Mouse (Mus musculus): Measurements from ENCODE around the gene Ccdc81. TPM values are rescaled to one million over a fixed set of nuclear protein-coding genes. Genes with fewer than 3 reads are reported as not detected.

The Ccdc81 gene
- total RNA-seq, 2 experiments from 2014 or later: not detected

DNA sequence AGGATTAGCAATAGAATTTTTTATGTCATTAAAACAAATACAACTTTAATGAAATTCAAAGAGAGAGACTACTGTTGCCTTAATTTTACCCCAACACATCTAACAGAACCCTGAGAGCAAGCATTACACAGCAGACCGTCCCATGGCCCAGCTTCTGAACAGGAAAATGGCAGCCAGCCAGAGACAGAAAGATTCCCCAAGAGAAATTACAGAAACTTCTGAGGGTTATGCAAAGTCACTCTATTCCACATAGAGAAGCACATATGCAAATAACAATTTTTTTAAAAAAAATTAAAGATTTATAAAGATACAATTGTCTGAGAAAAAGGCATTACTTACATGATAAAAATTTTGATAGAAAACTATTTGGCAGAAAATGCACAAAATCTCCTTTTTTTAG, 23.7 kb downstream of the Ccdc81 start:
- intact Hi-C loops (cut with DNase I): no loop called here
- DNase-seq: peak; percentile 31 to 38

DNA sequence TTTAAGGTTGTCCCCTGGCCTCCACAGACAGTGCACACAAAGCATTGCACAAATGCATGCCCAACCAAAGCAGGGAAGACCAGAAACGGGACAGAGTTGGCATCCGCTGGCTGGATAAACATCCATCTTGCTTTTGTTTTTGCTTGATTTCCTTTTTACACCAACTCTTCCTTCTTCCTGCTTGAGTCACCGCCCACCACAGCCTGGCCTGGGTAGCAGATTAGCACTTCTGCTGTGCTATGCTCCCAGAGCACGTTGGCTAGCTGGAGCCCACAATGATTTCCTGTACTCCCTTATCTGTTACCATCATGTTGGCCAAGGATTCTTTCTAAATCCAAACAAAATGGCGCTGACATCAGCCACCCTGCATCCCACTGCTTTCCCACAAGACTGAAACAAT, 36.2 kb downstream of the Ccdc81 start:
- intact Hi-C loops (cut with DNase I): no loop called here
- DNase-seq: no peak

DNA sequence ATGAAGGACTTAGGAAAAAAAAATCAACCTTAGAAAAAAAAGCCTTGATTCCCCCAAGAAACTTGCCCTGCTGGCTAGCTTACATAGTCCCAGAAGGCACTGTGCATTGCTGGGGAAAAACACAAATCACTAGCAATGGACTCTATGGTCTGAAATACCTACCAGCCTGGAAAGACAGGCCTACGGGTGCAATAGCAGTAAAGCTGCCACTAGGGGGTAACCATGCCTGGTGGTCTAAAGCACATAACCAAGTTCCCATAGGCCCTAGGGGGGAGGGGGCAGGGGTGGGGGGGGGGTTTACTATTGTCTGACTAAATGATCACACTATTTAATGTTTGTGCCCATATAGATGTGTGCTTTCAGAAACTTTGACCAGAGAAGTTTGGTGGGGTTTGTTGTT, 38.7 kb downstream of the Ccdc81 start:
- intact Hi-C loops (cut with DNase I): no loop called here
- DNase-seq: no peak

GRCm38 (mm10) chr7:89856440-89857217, 46.8 kb downstream of the Ccdc81 start:
- DNase-seq: peak; percentile 47 to 61
- intact Hi-C loops (cut with DNase I): no loop called here

- DNase-seq: no peak
- intact Hi-C loops (cut with DNase I): no loop called here
These were observed 48.2 kb downstream of the Ccdc81 start for GRCm38 (mm10) chr7:89855196-89855595.

GRCm38 (mm10) chr7:89853131-89853530, 50.3 kb downstream of the Ccdc81 start:
- intact Hi-C loops (cut with DNase I): no loop called here
- no peak for DNase-seq

DNA sequence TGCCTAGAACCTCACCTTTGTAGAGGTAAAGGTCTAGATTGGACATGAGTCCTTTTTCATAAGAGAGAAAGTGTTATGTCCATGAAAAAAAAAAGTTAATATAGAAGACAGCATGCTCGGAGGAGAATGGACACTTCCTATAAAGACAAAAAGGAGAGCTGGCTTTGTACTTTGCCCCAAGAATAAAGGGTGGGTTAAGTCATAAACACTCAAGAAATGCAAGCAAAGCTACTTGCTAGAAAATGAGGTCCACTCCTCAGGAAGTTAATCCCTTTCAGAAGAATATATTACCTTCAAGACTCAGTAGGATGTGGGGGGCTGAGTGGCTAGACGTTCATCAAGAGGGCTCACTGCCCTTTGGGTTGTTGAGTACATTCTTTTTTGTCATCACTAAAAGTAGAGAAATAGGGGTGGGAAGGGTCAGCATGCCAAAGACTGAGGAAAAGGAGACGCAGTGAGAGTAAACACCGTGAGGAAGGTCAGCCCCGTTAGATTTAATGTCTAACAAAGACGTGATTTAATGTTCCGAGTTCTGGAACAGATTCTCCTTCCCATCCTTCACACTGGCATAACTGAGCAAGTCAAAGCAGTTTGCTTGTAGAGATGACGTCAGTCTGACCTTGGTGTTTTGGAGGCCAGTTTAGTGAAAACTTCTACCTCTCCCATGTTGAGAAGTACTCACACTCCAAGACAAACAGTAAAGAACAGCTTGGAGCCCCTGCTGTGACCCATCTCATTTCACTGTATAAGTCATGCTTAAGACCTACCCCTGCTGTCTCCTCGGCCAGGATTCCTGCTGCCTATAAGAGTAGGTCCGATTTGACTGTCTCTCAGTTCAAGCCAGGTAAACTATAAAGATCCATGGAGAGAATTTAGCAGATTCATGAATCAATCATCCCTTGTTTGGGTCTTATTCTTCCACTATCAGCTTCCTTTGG, 51.0 kb downstream of the Ccdc81 start:
- no peak for DNase-seq
- intact Hi-C loops (cut with DNase I): no loop called here

GRCm38 (mm10) chr7:89850510-89850909, 52.9 kb downstream of the Ccdc81 start:
- DNase-seq: peak in 1 of 2 experiments; percentile 20
- intact Hi-C loops (cut with DNase I): no loop called here

- no peak for DNase-seq
- intact Hi-C loops (cut with DNase I): no loop called here
These were observed 57.8 kb downstream of the Ccdc81 start for GRCm38 (mm10) chr7:89845669-89846068.

DNA sequence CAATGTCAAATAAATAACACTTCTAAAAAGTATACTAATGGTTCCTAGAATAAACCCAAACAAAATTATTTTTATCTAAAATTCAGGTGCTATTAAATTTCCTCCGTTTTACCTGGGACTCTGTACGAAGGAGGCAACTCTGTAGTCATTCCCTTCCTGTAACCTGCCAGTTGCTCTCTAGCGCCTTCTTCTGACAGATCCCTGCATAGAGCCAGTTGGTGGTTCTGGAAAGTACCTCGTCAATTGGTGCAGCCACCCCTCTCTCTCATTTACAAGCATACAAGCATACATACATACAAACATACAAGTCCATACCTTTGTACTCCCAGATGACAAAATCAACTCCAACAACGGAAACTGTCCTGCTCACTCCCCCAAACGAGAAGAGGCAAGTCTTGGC, 59.9 kb downstream of the Ccdc81 start:
- intact Hi-C loops (cut with DNase I): no loop called here
- peak; percentile 44 to 66 for DNase-seq

DNA sequence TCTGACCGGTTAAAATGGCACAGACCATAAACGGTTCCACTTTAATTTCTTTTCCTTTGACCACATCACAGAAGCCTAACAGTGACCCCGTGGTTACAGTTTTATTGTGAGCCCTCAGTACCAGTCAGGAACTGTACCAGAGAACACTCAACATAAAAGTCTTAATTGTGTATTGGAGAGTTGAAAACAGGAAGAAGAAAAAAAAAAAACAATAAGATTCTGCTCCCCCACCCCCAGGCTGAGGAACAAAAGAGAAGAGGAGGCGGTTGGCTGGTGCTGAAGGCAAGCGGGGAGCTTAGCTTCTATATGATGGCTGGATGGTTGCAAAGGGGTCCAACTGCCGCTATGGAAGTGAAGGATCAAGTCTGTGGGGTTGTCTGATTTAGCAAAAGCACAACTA, 60.3 kb downstream of the Ccdc81 start:
- intact Hi-C loops (cut with DNase I): no loop called here
- no peak for DNase-seq

DNA sequence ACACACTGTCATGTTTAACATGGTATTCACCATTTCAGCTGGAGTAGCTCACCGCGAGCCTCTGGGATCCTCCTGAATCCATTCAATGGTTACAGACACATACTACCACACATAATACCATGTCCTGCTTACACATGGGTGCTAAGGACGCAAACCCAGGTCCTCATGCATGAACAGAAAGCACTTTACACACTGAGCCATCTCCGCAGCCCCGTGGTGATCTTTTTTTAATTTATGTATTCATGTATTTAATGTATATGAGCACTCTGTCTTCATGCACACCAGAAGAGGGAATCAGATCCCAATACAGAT, 61.1 kb downstream of the Ccdc81 start:
- intact Hi-C loops (cut with DNase I): loop anchor here (1.0 kb wide), 2 partner anchors 342 to 366 kb away; no protein-coding TSS in a partner anchor
- no peak for DNase-seq

DNA sequence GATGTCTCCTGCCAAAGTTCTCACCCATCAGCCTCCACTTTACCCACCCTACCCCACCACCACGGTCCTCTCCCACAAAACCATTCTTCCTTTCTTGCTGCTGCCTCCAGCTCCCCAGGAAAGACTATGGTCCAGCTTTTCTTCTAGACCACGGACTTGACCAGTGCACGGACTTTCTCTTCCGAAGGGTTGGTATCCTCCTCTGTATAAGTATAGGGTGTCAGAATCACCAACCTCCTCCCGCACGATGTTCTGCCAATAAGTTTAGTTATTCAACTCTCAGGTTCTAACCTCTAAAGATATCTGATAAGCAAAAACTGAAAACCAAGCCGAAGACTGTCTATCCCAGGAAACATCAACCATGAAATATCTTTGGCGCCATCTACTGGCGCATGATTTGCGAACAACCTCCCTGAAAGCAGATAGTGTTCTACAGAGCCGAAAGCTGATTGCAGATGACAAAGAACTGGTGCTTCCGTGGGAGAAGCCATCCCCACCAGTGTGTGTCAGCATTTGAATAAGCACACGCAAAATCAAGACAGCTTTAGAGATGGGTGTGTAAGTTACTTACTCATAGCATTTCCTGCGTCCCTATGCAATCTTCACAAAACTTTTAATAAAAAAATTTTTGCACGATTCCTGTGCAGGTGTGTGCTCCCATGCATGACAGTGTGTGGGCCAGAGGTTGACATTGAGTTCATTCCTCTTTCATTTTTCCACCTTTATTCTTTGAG, 61.6 kb downstream of the Ccdc81 start:
- intact Hi-C loops (cut with DNase I): loop anchor here (1.0 kb wide), 2 partner anchors 342 to 366 kb away; no protein-coding TSS in a partner anchor
- DNase-seq: peak; percentile 86 to 92

- intact Hi-C loops (cut with DNase I): loop anchor here (10.0 kb wide), 2 partner anchors 125 to 205 kb away; partner anchors contain the start of gene Me3
- no peak for DNase-seq
These were observed 63.7 kb downstream of the Ccdc81 start for GRCm38 (mm10) chr7:89839721-89840120.

DNA sequence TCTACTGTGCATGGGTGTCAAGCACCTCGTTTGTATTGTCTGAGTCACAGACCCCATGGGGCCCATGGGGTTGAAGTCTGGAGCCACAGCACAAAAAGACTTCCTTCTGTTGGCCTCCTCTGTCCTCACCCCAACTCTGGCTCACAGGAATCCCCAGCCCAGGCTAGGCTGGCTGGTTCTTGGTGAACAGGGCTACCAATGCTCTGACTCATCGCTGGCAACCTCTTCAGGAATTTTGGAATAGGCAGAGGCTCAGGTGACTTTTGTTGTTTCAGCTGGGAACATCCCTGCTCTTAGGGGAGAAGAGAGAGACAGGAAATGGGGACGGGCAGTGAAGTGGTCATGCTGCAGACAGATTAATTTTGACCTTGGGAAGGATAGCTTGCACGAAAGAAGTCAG, 65.6 kb downstream of the Ccdc81 start:
- peak; percentile 72 to 73 for DNase-seq
- intact Hi-C loops (cut with DNase I): loop anchor here (10.0 kb wide), 2 partner anchors 123 to 203 kb away; partner anchors contain the start of gene Me3

DNA sequence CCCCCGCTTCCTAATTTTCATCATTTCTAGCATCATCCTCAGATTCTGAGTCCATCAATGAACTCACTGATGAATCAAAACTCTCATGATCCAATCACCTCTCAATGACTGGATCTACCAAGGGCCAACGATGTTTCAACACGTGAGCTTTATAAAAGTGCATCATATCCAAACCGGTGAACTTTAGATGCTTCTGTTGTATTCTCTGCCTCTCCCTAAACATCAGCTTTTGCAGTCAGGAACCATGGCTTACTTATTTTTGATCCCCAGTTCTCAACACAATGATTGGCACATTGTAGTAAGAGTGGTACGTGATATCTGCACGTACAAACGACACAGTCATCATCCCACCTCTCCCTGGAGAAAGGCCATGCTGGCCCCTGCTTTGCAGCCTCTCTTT, 66.8 kb downstream of the Ccdc81 start:
- intact Hi-C loops (cut with DNase I): loop anchor here (10.0 kb wide), 2 partner anchors 122 to 202 kb away; partner anchors contain the start of gene Me3
- no peak for DNase-seq

- DNase-seq: no peak
- intact Hi-C loops (cut with DNase I): loop anchor here (10.0 kb wide), 2 partner anchors 121 to 201 kb away; partner anchors contain the start of gene Me3
These were observed 67.9 kb downstream of the Ccdc81 start for GRCm38 (mm10) chr7:89835566-89835965.

DNA sequence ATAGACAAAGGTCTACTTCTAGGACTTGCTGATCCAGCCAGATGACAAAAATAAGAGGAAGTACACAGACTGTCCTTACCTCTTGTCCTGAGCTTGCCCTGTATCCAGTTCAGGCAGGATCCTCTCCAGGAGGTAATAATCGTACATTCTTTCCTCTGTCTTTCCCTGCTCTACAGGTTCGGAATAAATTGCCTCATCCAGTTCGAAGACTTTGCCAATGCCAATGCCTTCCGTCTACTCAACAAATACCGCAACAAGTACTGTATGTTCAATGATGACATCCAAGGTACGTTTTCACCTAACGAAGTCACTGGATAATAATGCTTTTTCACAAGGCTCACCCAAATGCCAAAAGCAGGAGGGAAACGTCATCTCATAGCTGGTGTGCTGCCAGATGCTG, 69.9 kb downstream of the Ccdc81 start:
- DNase-seq: no peak
- intact Hi-C loops (cut with DNase I): loop anchor here (10.0 kb wide), 2 partner anchors 119 to 199 kb away; partner anchors contain the start of gene Me3

DNA sequence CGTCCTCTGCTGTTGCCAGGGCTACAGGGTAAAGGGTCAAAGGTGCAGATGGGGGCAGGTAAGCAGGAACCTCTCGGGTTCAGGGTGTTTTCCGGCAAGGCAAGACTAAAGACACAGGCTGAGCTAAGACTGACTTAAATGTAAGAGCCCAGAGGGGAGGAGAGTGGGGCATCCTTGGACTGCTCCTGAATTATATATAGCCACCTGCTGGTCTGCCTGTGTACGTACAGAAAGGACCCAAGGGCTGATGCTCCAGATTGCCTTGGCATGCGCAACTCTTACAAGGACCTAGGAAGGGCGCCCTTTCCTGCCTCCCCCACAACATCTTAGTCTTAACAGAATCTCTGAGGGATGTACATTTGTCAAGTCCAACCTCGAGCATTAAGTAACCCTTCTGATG, 74.2 kb downstream of the Ccdc81 start:
- DNase-seq: no peak
- intact Hi-C loops (cut with DNase I): no loop called here

DNA sequence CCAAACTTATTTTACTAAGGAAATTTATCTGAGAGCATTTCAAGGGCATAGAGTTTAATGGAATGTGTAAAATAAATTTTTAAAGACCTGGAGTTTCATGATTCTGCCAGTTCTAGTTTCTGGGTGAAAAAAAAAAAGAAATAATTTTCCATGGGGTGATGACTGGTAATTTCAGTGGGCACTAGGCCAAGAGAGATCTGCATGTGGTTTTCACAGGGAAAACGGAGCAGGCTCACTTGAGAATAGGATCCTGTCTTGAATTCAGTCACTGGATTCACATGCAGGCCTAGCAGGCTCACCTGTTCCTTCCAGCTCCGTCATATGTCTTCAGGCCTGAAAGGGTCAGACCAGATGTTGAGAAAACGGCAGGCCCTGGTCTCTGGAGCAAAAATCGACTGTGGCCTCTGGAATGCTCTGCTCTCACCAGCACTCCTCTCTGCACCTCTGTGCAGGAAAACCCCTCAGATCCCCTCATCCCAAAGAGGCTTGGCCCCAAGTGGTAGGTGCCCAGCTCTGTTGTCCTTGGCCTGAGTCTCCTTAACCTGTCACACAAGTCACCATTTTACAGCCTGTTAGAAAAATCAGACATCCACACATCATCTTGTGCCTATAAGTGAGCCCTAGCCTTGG, 74.9 kb downstream of the Ccdc81 start:
- intact Hi-C loops (cut with DNase I): no loop called here
- no peak for DNase-seq
